8 mouse cellular contexts compared by ENCODE assay signal in the genomic region with DNA sequence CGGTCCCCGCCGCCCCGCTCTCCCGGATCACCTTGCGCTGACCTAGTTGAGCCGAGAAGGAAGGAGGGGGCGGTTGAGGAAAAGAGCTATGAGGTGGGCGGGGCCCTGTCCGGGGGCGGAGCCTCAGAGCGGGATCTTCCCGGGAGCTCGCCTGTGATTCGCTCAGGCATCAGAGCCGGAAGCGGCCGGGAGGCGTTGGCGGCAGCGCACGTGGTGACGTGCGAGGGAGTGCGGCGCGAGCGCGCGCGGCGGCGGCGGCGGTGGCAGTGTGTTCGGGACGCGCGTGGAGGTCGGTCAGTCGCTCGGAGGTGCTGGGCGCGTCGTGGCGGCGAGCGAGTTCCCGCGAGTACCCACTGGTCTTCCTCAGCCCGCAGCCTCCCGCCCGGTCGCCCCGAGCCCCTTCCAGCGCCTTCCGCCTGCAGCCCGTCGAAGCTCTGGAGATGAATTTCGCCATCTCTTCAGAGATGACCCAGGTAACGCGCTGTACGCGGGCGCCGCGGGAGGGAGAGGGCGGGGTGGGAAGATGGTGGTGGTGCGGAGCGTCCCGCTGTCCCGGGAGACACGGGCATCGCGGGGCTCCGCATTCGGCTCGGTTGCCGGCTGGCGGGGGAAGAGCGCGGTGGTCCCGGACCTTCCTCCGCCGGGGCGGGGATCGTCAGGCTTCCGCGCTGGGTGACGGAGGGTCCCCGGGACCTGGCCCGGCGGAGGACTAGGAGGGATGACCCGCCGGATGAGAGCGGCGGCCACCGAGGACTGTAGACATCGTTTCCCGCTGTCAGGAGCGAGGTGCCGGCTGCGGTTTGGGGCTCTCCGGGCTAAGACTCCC. TPM values are rescaled to one million over a fixed set of nuclear protein-coding genes. Genes with fewer than 3 reads are reported as not detected.
A peak's percentile ranks its signal among the peaks of the same experiment; 100 is the strongest.
DNase-seq lines count a peak whose midpoint lies in the region; ATAC-seq lines count a peak whose summit lies in the region.

A gene (plus strand): TSS at position 195 of the 826 bp plus-strand sequence.

- peak; percentile 81 for ATAC-seq in CD4-positive, CD25-positive, alpha-beta regulatory T cell, adult 4 months
- peak; percentile 92 for ATAC-seq in heart, embryonic 14.5 days (ENCODE audit: insufficient number of reproducible peaks, insufficient read depth, low FRiP score, low read depth)
- peak; percentile 86 for ATAC-seq in liver, embryonic 13.5 days (ENCODE audit: low read depth)
- peak; percentile 96 for ATAC-seq in stomach, embryonic 16.5 days (ENCODE audit: insufficient read depth, low FRiP score)

- H3K27me3 ChIP-seq in heart, embryonic 14.5 days (ENCODE audit: control insufficient read depth, insufficient read depth, low read length), result no peaks in the 10 kb centered on the region
- H3K27me3 ChIP-seq in liver, embryonic 13.5 days, result no peaks in the 10 kb centered on the region
- no peaks in the 10 kb centered on the region for H3K27me3 ChIP-seq in stomach, embryonic 16.5 days (ENCODE audit: control insufficient read depth, insufficient read depth, low read length)

- H3K4me1 ChIP-seq in heart, embryonic 14.5 days (ENCODE audit: control insufficient read depth in 2 of 2, insufficient read depth in 2 of 2, low read length in 2 of 2), result peaks cover 10 to 54% of the 10 kb centered on the region in 2 experiments
- H3K4me1 ChIP-seq in liver, embryonic 13.5 days (replicated peaks), result peaks cover 62% of the 10 kb centered on the region
- H3K4me1 ChIP-seq in stomach, embryonic 16.5 days (ENCODE audit: control insufficient read depth, insufficient read depth, low read length), result peaks cover 29% of the 10 kb centered on the region

- WGBS in heart, embryonic 14.5 days, result under 1% methylated on average over 88 of the region's 104 CpGs
- WGBS in liver, embryonic 13.5 days (ENCODE audit: insufficient replicate concordance), result under 1% methylated on average over 103 of the region's 104 CpGs
- WGBS in stomach, embryonic 16.5 days, result under 1% methylated on average over 103 of the region's 104 CpGs

- H3K9me3 ChIP-seq in heart, embryonic 14.5 days (ENCODE audit: control insufficient read depth, low read length), result no peaks in the 10 kb centered on the region
- no peaks in the 10 kb centered on the region for H3K9me3 ChIP-seq in liver, embryonic 13.5 days (replicated peaks)
- no peaks in the 10 kb centered on the region for H3K9me3 ChIP-seq in stomach, embryonic 16.5 days (replicated peaks; ENCODE audit: control insufficient read depth, low read length)

- peak within 1 kb of the TSS; percentile 96 to 97 for H3K27ac ChIP-seq in heart, embryonic 14.5 days (replicated peaks in 1 of 2; ENCODE audit: control insufficient read depth in 1 of 2, insufficient read depth in 1 of 2, low read depth in 2 of 2, low read length in 2 of 2)
- H3K27ac ChIP-seq in liver, embryonic 13.5 days, result peak within 1 kb of the TSS; percentile 85
- peak within 1 kb of the TSS; percentile 94 for H3K27ac ChIP-seq in stomach, embryonic 16.5 days (ENCODE audit: low read length)

- H3K4me3 ChIP-seq in heart, embryonic 14.5 days (ENCODE audit: control insufficient read depth in 1 of 2, insufficient read depth in 1 of 2, low read depth in 1 of 2, low read length in 2 of 2), result peak within 1 kb of the TSS; percentile 80 to 93
- H3K4me3 ChIP-seq in liver, embryonic 13.5 days (replicated peaks), result peak within 1 kb of the TSS; percentile 83
- peak within 1 kb of the TSS; percentile 89 for H3K4me3 ChIP-seq in stomach, embryonic 16.5 days (replicated peaks; ENCODE audit: low read length)

- H3K4me2 ChIP-seq in heart, embryonic 14.5 days (ENCODE audit: low read length), result peak within 1 kb of the TSS; percentile 74
- peak within 1 kb of the TSS; percentile 99 for H3K4me2 ChIP-seq in liver, embryonic 13.5 days
- peak within 1 kb of the TSS; percentile 83 for H3K4me2 ChIP-seq in stomach, embryonic 16.5 days (ENCODE audit: low read depth, low read length)

- H3K9ac ChIP-seq in heart, embryonic 14.5 days (ENCODE audit: low read length), result peak within 1 kb of the TSS; percentile 99
- peak within 1 kb of the TSS; percentile 87 for H3K9ac ChIP-seq in liver, embryonic 13.5 days
- peak within 1 kb of the TSS; percentile 94 for H3K9ac ChIP-seq in stomach, embryonic 16.5 days (ENCODE audit: low read length)

- peaks cover 6% of the 10 kb centered on the region for H3K36me3 ChIP-seq in heart, embryonic 14.5 days (ENCODE audit: control insufficient read depth, insufficient read depth, low read length)
- H3K36me3 ChIP-seq in liver, embryonic 13.5 days, result peaks cover 2% of the 10 kb centered on the region
- H3K36me3 ChIP-seq in stomach, embryonic 16.5 days (ENCODE audit: control insufficient read depth, insufficient read depth, low read length), result no peaks in the 10 kb centered on the region

- peak; percentile 91 for DNase-seq in c-Kit-negative CD71-positive TER-119-positive erythroid progenitor cells, embryonic 14.5 days (ENCODE audit: low read depth, low spot score)
- DNase-seq in fibroblast of lung, adult 2 months (ENCODE audit: low read depth), result peak; percentile 81
- DNase-seq in kidney, postnatal 14 days, result peak; percentile 99
- DNase-seq in liver, embryonic 13.5 days, result peak; percentile 96
- peak; percentile 95 for DNase-seq in neural tube, embryonic 10.5 days (ENCODE audit: extremely low spot score, low spot score)

RNA-seq across cellular contexts. Expression of the gene that starts here (rescaled TPM):
- 100 to 1,000 TPM; 108 to 127 TPM for polyA plus RNA-seq in CD4-positive, CD25-positive, alpha-beta regulatory T cell, adult 4 months (2017; shearing (Covaris generic))
- polyA plus RNA-seq in heart, embryonic 14.5 days (2014; fragmentation: Nextera tagmentation; extraction: Ambion mirVana), result 305 and 318 TPM in 2 replicates
- 86.4 and 112 TPM in 2 replicates for polyA plus RNA-seq in liver, embryonic 13.5 days (2015; fragmentation: Nextera tagmentation; extraction: Ambion mirVana)
- 215 and 222 TPM in 2 replicates for polyA plus RNA-seq in stomach, embryonic 16.5 days (2015; fragmentation: Nextera tagmentation; extraction: Ambion mirVana)

Comparison
In these comparisons a context has a peak if more than half of its experiments do, and no peak if none do; other contexts are left out.
1. Peak in every context shown above with its lines: DNase-seq, ATAC-seq, H3K4me3 ChIP-seq and H3K27ac ChIP-seq.